Mouse (Mus musculus) midbrain, embryonic 13.5 days (tissue): Measurements from ENCODE around the gene Bcar3. TPM values are rescaled to one million over a fixed set of nuclear protein-coding genes. Genes with fewer than 3 reads are reported as not detected.

Experiments
- ATAC-seq: fragments of 200-750 bp; cut with Nextera tagmentation; 2 replicates; pipeline ENCODE4 v1.8.0; 2017; ENCODE audit warnings: mild to moderate bottlenecking, moderate TSS enrichment, moderate library complexity
- H3K27ac ChIP-seq: fragments of 300-500 bp; sonication (generic); 2 replicates; pipeline ENCODE4 v1.5.1; 2015; ENCODE audit warnings: inconsistent platforms, mild to moderate bottlenecking, moderate library complexity
- H3K27me3 ChIP-seq: fragments of 300-500 bp; sonication (generic); 2 replicates; pipeline ENCODE4 v1.6.1; 2015; ENCODE audit warnings: mild to moderate bottlenecking, inconsistent platforms
- H3K36me3 ChIP-seq: fragments of 300-500 bp; sonication (generic); 2 replicates; pipeline ENCODE4 v1.6.1; 2015; ENCODE audit warnings: mild to moderate bottlenecking, inconsistent platforms
- H3K4me1 ChIP-seq: fragments of 300-500 bp; sonication (generic); replicated peaks from 2 replicates; pipeline ENCODE4 v1.6.1; 2015; ENCODE audit warnings: inconsistent platforms
- H3K4me2 ChIP-seq: fragments of 300-500 bp; sonication (generic); replicated peaks from 2 replicates; pipeline ENCODE4 v1.6.1; 2015; ENCODE audit warnings: moderate library complexity, mild to moderate bottlenecking, inconsistent platforms
- H3K4me3 ChIP-seq: fragments of 300-500 bp; sonication (generic); replicated peaks from 2 replicates; pipeline ENCODE4 v1.5.1; 2015; ENCODE audit warnings: mild to moderate bottlenecking, inconsistent platforms
- H3K9ac ChIP-seq: fragments of 300-500 bp; sonication (generic); replicated peaks from 2 replicates; pipeline ENCODE4 v1.6.1; 2015; ENCODE audit warnings: mild to moderate bottlenecking, inconsistent platforms
- H3K9me3 ChIP-seq: fragments of 300-500 bp; sonication (generic); 2 replicates; pipeline ENCODE4 v1.6.1; 2016; ENCODE audit warnings: mild to moderate bottlenecking, inconsistent platforms
- WGBS: fragments of 180-500 bp; shearing (Covaris S2); methylation state at CpG from one replicate; pipeline ENCODE4 v1.1.7; 2015; 5-methylcytosine and 5-hydroxymethylcytosine counted together
- polyA plus RNA-seq: library from polyadenylated mRNA; unstranded; fragments of >200 nt; fragmentation: Nextera tagmentation; extraction: Ambion mirVana; gene quantifications from 2 replicates; pipeline ENCODE4 v1.2.1, GENCODE M21; 2015

Gene Bcar3
- polyA plus RNA-seq, 1 experiment from 2014 or later: 8.0 TPM

GRCm38 (mm10) chr3:122295511-122295910 is 1.6 kb downstream of the Bcar3 start:
- Histone ChIP-seq H3K9ac (no peak overlapping the region), H3K27me3 (no peaks in the 10 kb centered on the region), H3K36me3 (no peaks in the 10 kb centered on the region), H3K4me3 (no peak overlapping the region), H3K27ac (peak overlapping the region; percentile 100), H3K4me2 (no peak overlapping the region), H3K9me3 (no peaks in the 10 kb centered on the region), H3K4me1 (peaks cover 60% of the 10 kb centered on the region)
- 12% methylated on average over 5 of the region's 5 CpGs for WGBS
- no peak for ATAC-seq

GRCm38 (mm10) chr3:122296979-122297378 is 3.0 kb downstream of the Bcar3 start:
- ATAC-seq: no peak
- H3K36me3 ChIP-seq: no peaks in the 10 kb centered on the region
- no peak overlapping the region for H3K27ac ChIP-seq
- no peaks in the 10 kb centered on the region for H3K9me3 ChIP-seq
- no peak overlapping the region for H3K4me2 ChIP-seq
- WGBS: 53% methylated on average over 5 of the region's 5 CpGs
- no peak overlapping the region for H3K9ac ChIP-seq
- peaks cover 51% of the 10 kb centered on the region for H3K4me1 ChIP-seq
- H3K4me3 ChIP-seq: no peak overlapping the region
- H3K27me3 ChIP-seq: no peaks in the 10 kb centered on the region

GRCm38 (mm10) chr3:122300983-122301919 is 7.3 kb downstream of the Bcar3 start:
- H3K36me3 ChIP-seq: no peaks in the 10 kb centered on the region
- 0 out of 2 replicates have a peak, but pooled peaks cover under 1% of the 10 kb centered on the region for H3K27me3 ChIP-seq
- no peak overlapping the region for H3K9ac ChIP-seq
- peaks cover 28% of the 10 kb centered on the region for H3K4me1 ChIP-seq
- H3K27ac ChIP-seq: 0 out of 2 replicates have a peak overlapping the region, but pooled peaks have one; percentile 9
- 0 out of 2 replicates have a peak, but pooled peaks have one; percentile 17 for ATAC-seq
- no peak overlapping the region for H3K4me3 ChIP-seq
- 68% methylated on average over 9 of the region's 9 CpGs for WGBS
- no peaks in the 10 kb centered on the region for H3K9me3 ChIP-seq
- no peak overlapping the region for H3K4me2 ChIP-seq

- H3K4me2 ChIP-seq: no peak overlapping the region
- 0 out of 2 replicates have a peak, but pooled peaks cover 2% of the 10 kb centered on the region for H3K27me3 ChIP-seq
- 72% methylated on average over 4 of the region's 4 CpGs for WGBS
- no peak overlapping the region for H3K27ac ChIP-seq
- H3K4me1 ChIP-seq: peaks cover 7% of the 10 kb centered on the region; the same call in 1 of the 2 replicates
- no peak overlapping the region for H3K4me3 ChIP-seq
- no peaks in the 10 kb centered on the region for H3K36me3 ChIP-seq
- H3K9ac ChIP-seq: no peak overlapping the region
- no peaks in the 10 kb centered on the region for H3K9me3 ChIP-seq
- no peak for ATAC-seq
Measured at GRCm38 (mm10) chr3:122304560-122304959, 10.6 kb downstream of the Bcar3 start.

GRCm38 (mm10) chr3:122307894-122308671 is 14.1 kb downstream of the Bcar3 start:
- H3K4me3 ChIP-seq: no peak overlapping the region
- H3K27ac ChIP-seq: no peak overlapping the region
- no peaks in the 10 kb centered on the region for H3K9me3 ChIP-seq
- H3K4me2 ChIP-seq: no peak overlapping the region
- H3K4me1 ChIP-seq: no peaks in the 10 kb centered on the region
- ATAC-seq: peak; percentile 37; the same call in 1 of the 2 replicates
- H3K9ac ChIP-seq: no peak overlapping the region
- H3K36me3 ChIP-seq: no peaks in the 10 kb centered on the region
- H3K27me3 ChIP-seq: 0 out of 2 replicates have a peak, but pooled peaks cover 5% of the 10 kb centered on the region
- 53% methylated on average over 4 of the region's 4 CpGs for WGBS

- WGBS: 37% methylated on average over 6 of the region's 6 CpGs
- Histone ChIP-seq H3K9ac (no peak overlapping the region), H3K9me3 (no peaks in the 10 kb centered on the region)
Measured at GRCm38 (mm10) chr3:122308981-122309380, 15.0 kb downstream of the Bcar3 start.

GRCm38 (mm10) chr3:122312078-122312477 is 18.1 kb downstream of the Bcar3 start:
- 0 out of 2 replicates have a peak, but pooled peaks have one; percentile 28 for ATAC-seq
- Histone ChIP-seq H3K4me2 (no peak overlapping the region), H3K36me3 (no peaks in the 10 kb centered on the region), H3K9me3 (no peaks in the 10 kb centered on the region), H3K4me3 (no peak overlapping the region), H3K27ac (no peak overlapping the region), H3K4me1 (peaks cover 11% of the 10 kb centered on the region; the same call in 1 of the 2 replicates), H3K9ac (no peak overlapping the region), H3K27me3 (0 out of 2 replicates have a peak, but pooled peaks cover 4% of the 10 kb centered on the region)
- WGBS: 15% methylated on average over 2 of the region's 2 CpGs

More at GRCm38 (mm10) chr3:122308981-122309380, 15.0 kb downstream of the Bcar3 start:
- 0 out of 2 replicates have a peak, but pooled peaks cover 6% of the 10 kb centered on the region for H3K27me3 ChIP-seq
- no peak overlapping the region for H3K4me2 ChIP-seq
- H3K36me3 ChIP-seq: no peaks in the 10 kb centered on the region
- no peak overlapping the region for H3K27ac ChIP-seq
- ATAC-seq: no peak
- no peak overlapping the region for H3K4me3 ChIP-seq
- no peaks in the 10 kb centered on the region for H3K4me1 ChIP-seq

- Histone ChIP-seq H3K27ac (no peak overlapping the region), H3K27me3 (0 out of 2 replicates have a peak, but pooled peaks cover 4% of the 10 kb centered on the region), H3K36me3 (no peaks in the 10 kb centered on the region), H3K4me3 (no peak overlapping the region), H3K4me2 (no peak overlapping the region), H3K9me3 (no peaks in the 10 kb centered on the region), H3K9ac (no peak overlapping the region), H3K4me1 (peaks cover 11% of the 10 kb centered on the region; the same call in 1 of the 2 replicates)
- ATAC-seq: no peak
- WGBS: 84% methylated on average over 10 of the region's 10 CpGs
Measured at GRCm38 (mm10) chr3:122312936-122313629, 19.1 kb downstream of the Bcar3 start.

- Histone ChIP-seq H3K4me1 (peaks cover 11% of the 10 kb centered on the region; the same call in 1 of the 2 replicates), H3K27ac (no peak overlapping the region), H3K4me2 (no peak overlapping the region), H3K9me3 (no peaks in the 10 kb centered on the region), H3K4me3 (no peak overlapping the region), H3K27me3 (0 out of 2 replicates have a peak, but pooled peaks cover 4% of the 10 kb centered on the region), H3K9ac (no peak overlapping the region), H3K36me3 (no peaks in the 10 kb centered on the region)
- WGBS: 43% methylated on average over 7 of the region's 7 CpGs
- ATAC-seq: no peak; the same call in 1 of the 2 replicates
Measured at GRCm38 (mm10) chr3:122313936-122314335, 20.0 kb downstream of the Bcar3 start.

- H3K4me1 ChIP-seq: peaks cover 11% of the 10 kb centered on the region; the same call in 1 of the 2 replicates
- H3K4me2 ChIP-seq: peak overlapping the region; percentile 36
- H3K9me3 ChIP-seq: no peaks in the 10 kb centered on the region
- H3K9ac ChIP-seq: no peak overlapping the region
- H3K27me3 ChIP-seq: 0 out of 2 replicates have a peak, but pooled peaks cover 4% of the 10 kb centered on the region
- WGBS: 10% methylated on average over 11 of the region's 11 CpGs
- no peak overlapping the region for H3K27ac ChIP-seq
- H3K36me3 ChIP-seq: no peaks in the 10 kb centered on the region
- peak; percentile 53 for ATAC-seq
- H3K4me3 ChIP-seq: no peak overlapping the region
Measured at GRCm38 (mm10) chr3:122316621-122317020, 22.7 kb downstream of the Bcar3 start.

GRCm38 (mm10) chr3:122317339-122317738 is 23.4 kb downstream of the Bcar3 start:
- Histone ChIP-seq H3K27me3 (0 out of 2 replicates have a peak, but pooled peaks cover 4% of the 10 kb centered on the region), H3K27ac (no peak overlapping the region), H3K9ac (no peak overlapping the region), H3K9me3 (no peaks in the 10 kb centered on the region), H3K36me3 (no peaks in the 10 kb centered on the region), H3K4me2 (no peak overlapping the region), H3K4me1 (peaks cover 11% of the 10 kb centered on the region; the same call in 1 of the 2 replicates), H3K4me3 (no peak overlapping the region)
- no peak for ATAC-seq
- WGBS: 81% methylated on average over 6 of the region's 6 CpGs
